Mouse (Mus musculus) left cerebral cortex, adult 18-20 months (tissue): ENCODE measurements around the gene Rundc3a. TPM values are rescaled to one million over a fixed set of nuclear protein-coding genes. Genes with fewer than 3 reads are reported as not detected.
A peak's percentile ranks its signal among the peaks of the same experiment; 100 is the strongest.

Source experiments
- DNase-seq, 2 experiments: peaks; one replicate each; pipeline ENCODE4 v3.0.0; 2021 to 2022; ENCODE audit warnings: low spot score in 2 of 2, mixed read lengths in 1 of 2
- microRNA-seq, 2 experiments: library from miRNA; unstranded; fragments of <30 nt; microRNA quantifications; one replicate each; pipeline ENCODE4 v1.2.0; 2021
- total RNA-seq, 2 experiments: library from RNA; stranded (reverse); gene quantifications; 2 replicates each; pipeline ENCODE4 v1.2.3; 2021

Gene Rundc3a
- total RNA-seq, 2 experiments from 2014 or later: 477 to 484 TPM

DNA sequence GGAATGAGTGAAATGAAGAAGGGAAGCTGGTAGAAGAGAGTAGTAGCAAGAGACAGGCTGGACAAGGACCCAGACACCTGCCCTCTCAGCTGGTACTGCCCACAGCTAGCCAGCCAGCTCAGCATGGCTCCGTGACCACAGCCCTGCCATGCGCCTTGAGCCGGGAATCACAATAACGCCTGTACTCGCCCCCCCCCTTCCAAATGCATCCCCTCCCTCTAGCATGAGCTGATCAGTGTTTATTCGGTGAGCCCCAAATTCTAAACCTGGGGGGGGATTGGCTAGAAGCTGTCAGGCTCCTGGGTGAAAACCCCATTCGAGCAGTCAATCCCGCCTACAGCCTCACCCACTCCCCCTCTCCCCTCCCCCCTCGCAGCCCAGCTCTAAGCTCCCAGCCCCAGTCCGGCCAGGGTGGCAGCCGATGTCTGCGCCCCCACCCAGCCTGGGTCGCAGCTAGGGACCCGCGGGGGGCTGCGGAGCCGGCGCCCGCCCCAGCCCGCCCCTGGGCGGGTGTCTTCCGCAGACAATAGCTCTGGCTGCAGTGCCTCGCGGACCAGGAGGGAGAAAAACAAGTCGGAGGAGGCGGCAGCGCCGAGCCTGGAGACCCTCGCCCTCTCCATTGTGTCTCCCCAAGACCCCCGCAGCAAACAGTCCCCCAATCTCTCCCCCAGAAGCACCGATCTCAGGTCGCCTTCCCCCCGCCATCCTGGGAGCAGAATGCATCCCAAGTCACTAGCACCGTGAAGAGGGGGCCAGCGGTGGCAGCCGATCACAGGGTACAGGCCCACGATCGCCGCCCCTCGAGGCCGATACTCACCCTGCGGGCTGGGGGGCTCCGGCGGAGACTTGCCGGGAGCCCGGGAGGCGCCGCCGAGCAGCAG is 53.6 kb downstream of the Rundc3a start:
- peak in 1 of 2 experiments; percentile 23 for DNase-seq

DNA sequence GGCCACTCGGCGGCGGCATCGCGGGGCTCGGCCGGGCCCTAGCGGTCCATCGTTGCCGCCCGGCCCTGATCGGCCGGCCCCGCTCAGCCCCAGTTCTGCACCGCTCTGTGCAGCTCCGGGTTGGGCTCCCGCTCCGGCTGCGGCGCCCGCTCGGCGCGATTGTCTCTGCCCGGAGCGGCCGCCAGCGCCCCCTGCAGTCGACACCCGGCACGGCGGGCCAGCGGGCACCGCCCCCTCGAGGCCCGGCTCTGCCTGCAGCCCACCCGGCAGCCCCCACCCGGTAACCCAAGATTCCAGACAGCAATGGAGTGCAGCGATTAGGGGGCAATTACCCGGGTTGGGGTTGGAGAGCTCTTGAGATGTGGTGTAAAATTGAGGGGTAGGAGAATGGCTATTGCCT is 54.3 kb downstream of the Rundc3a start, which contains the start of gene Fam171a2:
Fam171a2 (minus strand) TSS at position 186 of the 400 bp plus-strand sequence.
- DNase-seq: peak; percentile 77 to 80

GRCm38 (mm10) chr11:102448327-102448726 is 55.1 kb downstream of the Rundc3a start:
- DNase-seq: no peak

- no peak for DNase-seq
These were observed 56.1 kb downstream of the Rundc3a start for GRCm38 (mm10) chr11:102449043-102450008.

Small RNA genes within 50 kb of the gene (microRNA-seq; reads per million reads assigned to microRNA genes)
- gene Mir6930: 0.85 to 1.2 reads per million in 2 experiments

Other genes starting within 250 kb of the Rundc3a start
- gene Nags, start 247.9 kb upstream of the Rundc3a start, total RNA-seq: not detected
- 10 to 100 TPM; 24.6 to 25.3 TPM for gene Tmem101, start 237.0 kb upstream of the Rundc3a start, total RNA-seq
- gene Lsm12, start 208.1 kb upstream of the Rundc3a start, total RNA-seq: 10 to 100 TPM; 55.0 to 64.2 TPM
- 10 to 100 TPM; 67.9 to 68.2 TPM for gene G6pc3, start 203.8 kb upstream of the Rundc3a start, total RNA-seq
- 100 to 1,000 TPM; 298 to 303 TPM for gene Hdac5, start 163.2 kb upstream of the Rundc3a start, total RNA-seq
- gene BC030867, start 144.5 kb upstream of the Rundc3a start, total RNA-seq: 1 to 10 TPM; 1.0 to 2.3 TPM
- gene Asb16, start 124.7 kb upstream of the Rundc3a start, total RNA-seq: 1 to 10 TPM; 2.2 to 2.9 TPM
- 10 to 100 TPM; 65.1 to 71.0 TPM for gene Tmub2, start 108.5 kb upstream of the Rundc3a start, total RNA-seq
- 100 to 1,000 TPM; 224 to 230 TPM for gene Atxn7l3, start 96.8 kb upstream of the Rundc3a start, total RNA-seq
- 100 to 1,000 TPM; 123 to 140 TPM for gene Ubtf, start 73.7 kb upstream of the Rundc3a start, total RNA-seq
- under 1 TPM; 0.09 to 0.19 TPM for gene Slc4a1, start 27.2 kb upstream of the Rundc3a start, total RNA-seq
- gene Slc25a39, start 14.5 kb downstream of the Rundc3a start, total RNA-seq: 10 to 100 TPM; 60.6 to 73.2 TPM
- gene Grn, start 36.9 kb downstream of the Rundc3a start, total RNA-seq: 10 to 100 TPM; 55.8 to 58.9 TPM
- 100 to 1,000 TPM; 113 to 133 TPM for gene Fam171a2, start 54.3 kb downstream of the Rundc3a start, total RNA-seq
- gene Itga2b, start 76.7 kb downstream of the Rundc3a start, total RNA-seq: 1 to 10 TPM; 3.3 to 3.9 TPM
- gene Gpatch8, start 163.0 kb downstream of the Rundc3a start, total RNA-seq: 10 to 100 TPM; 50.8 to 52.0 TPM
- 1 to 10 TPM; 3.7 to 5.4 TPM for gene Gm11627, start 186.1 kb downstream of the Rundc3a start, total RNA-seq
- gene Fzd2, start 211.0 kb downstream of the Rundc3a start, total RNA-seq: 1 to 10 TPM; 9.4 to 9.7 TPM